Mouse (Mus musculus) MEL-GATA-1-ER (cell line): ENCODE results near the gene Pla2g15.
A peak's percentile ranks its signal among the peaks of the same experiment; 100 is the strongest.
"Not testable (repeated sequence)": the region's sequence is repeated elsewhere in the genome, so short reads cannot be mapped to it uniquely, and the experiment has no call there.

Experiments used
- DNase-seq: peaks from one replicate; pipeline ENCODE4 v3.0.0-alpha.2; 2012; ENCODE audit warnings: low read depth; ENCODE audit errors: extremely low read depth

Pla2g15 gene

GRCm38 (mm10) chr8:106168356-106169016, 18.3 kb downstream of the Pla2g15 start, which contains the start of gene Slc7a6:
TSS of gene Slc7a6 (plus strand) at chr8:106168857.
- DNase-seq = no peak

GRCm38 (mm10) chr8:106169017-106169933, 19.1 kb downstream of the Pla2g15 start:
- DNase-seq = no peak

- DNase-seq = no peak
Measured at GRCm38 (mm10) chr8:106169934-106170480, 19.8 kb downstream of the Pla2g15 start.

GRCm38 (mm10) chr8:106173566-106173965, 23.4 kb downstream of the Pla2g15 start:
- DNase-seq = no peak

GRCm38 (mm10) chr8:106176891-106177290, 26.7 kb downstream of the Pla2g15 start:
- DNase-seq = no peak

- DNase-seq = no peak
Measured at GRCm38 (mm10) chr8:106177594-106177993, 27.4 kb downstream of the Pla2g15 start.

GRCm38 (mm10) chr8:106178428-106178827, 28.2 kb downstream of the Pla2g15 start:
- no peak for DNase-seq

- DNase-seq = no peak
Measured at GRCm38 (mm10) chr8:106185628-106186270, 35.5 kb downstream of the Pla2g15 start.

GRCm38 (mm10) chr8:106186394-106186793, 36.2 kb downstream of the Pla2g15 start:
- DNase-seq = no peak

- no peak for DNase-seq
Measured at GRCm38 (mm10) chr8:106189162-106189561, 39.0 kb downstream of the Pla2g15 start.

- DNase-seq = peak; percentile 63
Measured at GRCm38 (mm10) chr8:106191639-106192038, 41.4 kb downstream of the Pla2g15 start.

GRCm38 (mm10) chr8:106193162-106193561, 43.0 kb downstream of the Pla2g15 start:
- no peak for DNase-seq

- no peak for DNase-seq
Measured at GRCm38 (mm10) chr8:106194062-106194461, 43.9 kb downstream of the Pla2g15 start.

- peak; percentile 39 for DNase-seq
Measured at GRCm38 (mm10) chr8:106198741-106199140, 48.5 kb downstream of the Pla2g15 start.

GRCm38 (mm10) chr8:106199596-106199995, 49.4 kb downstream of the Pla2g15 start:
- DNase-seq = not testable (repeated sequence)

GRCm38 (mm10) chr8:106210035-106210731, 60.0 kb downstream of the Pla2g15 start:
- DNase-seq = peak; percentile 44

- peak; percentile 66 for DNase-seq
Measured at GRCm38 (mm10) chr8:106210821-106211345, 60.7 kb downstream of the Pla2g15 start, which contains the start of the genes Slc7a6os and Prmt7. TSS of gene Slc7a6os (minus strand) at chr8:106210935. TSS of gene Prmt7 (plus strand) at chr8:106210936.

- peak; percentile 33 for DNase-seq
Measured at GRCm38 (mm10) chr8:106211421-106211820, 61.2 kb downstream of the Pla2g15 start.

- DNase-seq = no peak
Measured at GRCm38 (mm10) chr8:106213959-106214358, 63.8 kb downstream of the Pla2g15 start.
